Mouse (Mus musculus) CH12.LX (cell line): ENCODE measurements around the gene Hist1h2ae. TPM values are rescaled to one million over a fixed set of nuclear protein-coding genes. Genes with fewer than 3 reads are reported as not detected.
"Not testable (repeated sequence)": the region's sequence is repeated elsewhere in the genome, so short reads cannot be mapped to it uniquely, and the experiment has no call there.

Source experiments
- DNase-seq: peaks from one replicate; pipeline ENCODE4 v3.0.0-alpha.2; 2013; ENCODE audit errors: extremely low read depth
- H3K27ac ChIP-seq: 2 replicates; pipeline ENCODE4 v1.5.1; 2012; ENCODE audit warnings: low read depth, mild to moderate bottlenecking, control low read depth, moderate library complexity; ENCODE audit not compliant: insufficient read depth
- H3K27me3 ChIP-seq: replicated peaks from 2 replicates; pipeline ENCODE3; 2012; ENCODE audit warnings: inconsistent platforms
- H3K36me3 ChIP-seq, 2 experiments: replicated peaks in 1 of 2; 2 replicates each; pipeline versions ENCODE3 to v1.6.1; 2012; ENCODE audit warnings: inconsistent platforms in 1 of 2, low read length in 1 of 2, mild to moderate bottlenecking in 1 of 2, mixed read lengths in 1 of 2, moderate library complexity in 1 of 2; ENCODE audit not compliant: control insufficient read depth in 1 of 2, insufficient read depth in 1 of 2
- H3K4me1 ChIP-seq, 2 experiments: 2 replicates each; pipeline ENCODE4 v1.6.1; 2012; ENCODE audit warnings: inconsistent platforms in 1 of 2, moderate library complexity in 1 of 2; ENCODE audit not compliant: insufficient read depth in 2 of 2, control insufficient read depth in 1 of 2
- H3K4me2 ChIP-seq: 2 replicates; pipeline ENCODE4 v1.6.1; 2012; ENCODE audit warnings: low read depth, mild to moderate bottlenecking, control low read depth; ENCODE audit not compliant: poor library complexity, insufficient read depth, severe bottlenecking
- H3K4me3 ChIP-seq, 3 experiments: fragments of 150-350 bp in 1 of 3; sonication (generic) in 1 of 3; replicated peaks in 1 of 3; 2 replicates each; pipeline versions ENCODE3 to v1.5.1; 2011 to 2012; ENCODE audit warnings: low read depth in 2 of 3, low read length in 2 of 3, mild to moderate bottlenecking in 2 of 3, moderate library complexity in 2 of 3, control low read depth in 1 of 3, improper control_type of control experiment in 1 of 3, inconsistent platforms in 1 of 3, mixed read lengths in 1 of 3; ENCODE audit not compliant: poor library complexity in 1 of 3
- H3K79me2 ChIP-seq: replicated peaks from 2 replicates; pipeline ENCODE4 v1.6.1; 2012; ENCODE audit warnings: mild to moderate bottlenecking, moderate library complexity; ENCODE audit not compliant: control insufficient read depth, poor library complexity, insufficient read depth, severe bottlenecking; ENCODE audit errors: extremely low read depth
- H3K9ac ChIP-seq: 2 replicates; pipeline ENCODE4 v1.6.1; 2012; ENCODE audit warnings: low read depth, mild to moderate bottlenecking, control low read depth, moderate library complexity; ENCODE audit not compliant: insufficient read depth
- H3K9me3 ChIP-seq: replicated peaks from 2 replicates; pipeline ENCODE3; 2012; ENCODE audit warnings: low read length, inconsistent platforms, mixed read lengths
- BHLHE40 ChIP-seq: IDR thresholded peaks from 2 replicates; pipeline ENCODE4 v1.6.1; 2011; ENCODE audit warnings: mild to moderate bottlenecking, low read depth, low read length, improper control_type of control experiment
- CHD1 ChIP-seq: IDR thresholded peaks from 2 replicates; pipeline ENCODE4 v1.6.1; 2012; ENCODE audit warnings: low read depth, low read length, improper control_type of control experiment, inconsistent platforms
- CTCF ChIP-seq, 2 experiments: IDR thresholded peaks in 1 of 2; conservative IDR thresholded peaks in 1 of 2; 2 replicates each; pipeline ENCODE4 v1.5.1; 2011 to 2012; ENCODE audit warnings: low read depth in 2 of 2, low read length in 2 of 2, improper control_type of control experiment in 1 of 2, inconsistent platforms in 1 of 2, mild to moderate bottlenecking in 1 of 2, moderate library complexity in 1 of 2
- E2F4 ChIP-seq: IDR thresholded peaks from 2 replicates; pipeline ENCODE4 v1.6.1; 2011; ENCODE audit warnings: low read depth, low read length, improper control_type of control experiment; ENCODE audit not compliant: insufficient replicate concordance
- ELF1 ChIP-seq: IDR thresholded peaks from 2 replicates; pipeline ENCODE4 v1.6.1; 2014; ENCODE audit warnings: low read depth, mild to moderate bottlenecking, inconsistent platforms, low read length, improper control_type of control experiment
- ETS1 ChIP-seq: conservative IDR thresholded peaks from 2 replicates; pipeline ENCODE4 v1.6.1; 2012; ENCODE audit warnings: low read depth, mild to moderate bottlenecking, inconsistent platforms, low read length, improper control_type of control experiment, moderate library complexity
- HCFC1 ChIP-seq: IDR thresholded peaks from 2 replicates; pipeline ENCODE4 v1.6.1; 2012; ENCODE audit warnings: low read depth, mild to moderate bottlenecking, inconsistent platforms, low read length, improper control_type of control experiment
- IRF4 ChIP-seq: IDR thresholded peaks from 2 replicates; pipeline ENCODE4 v1.6.1; 2014; ENCODE audit warnings: low read depth, mild to moderate bottlenecking, inconsistent platforms, low read length, improper control_type of control experiment
- JUN ChIP-seq: IDR thresholded peaks from 2 replicates; pipeline ENCODE4 v1.6.1; 2011; ENCODE audit warnings: low read depth, mild to moderate bottlenecking, low read length, improper control_type of control experiment, moderate library complexity; ENCODE audit not compliant: insufficient read depth
- JUND ChIP-seq: conservative IDR thresholded peaks from 2 replicates; pipeline ENCODE4 v1.6.1; 2011; ENCODE audit warnings: low read depth, low read length, improper control_type of control experiment
- KAT2A ChIP-seq: IDR thresholded peaks from 2 replicates; pipeline ENCODE4 v1.6.1; 2012; ENCODE audit warnings: low read length, improper control_type of control experiment, inconsistent platforms; ENCODE audit not compliant: insufficient replicate concordance
- MAFK ChIP-seq: IDR thresholded peaks from 2 replicates; pipeline ENCODE4 v1.6.1; 2011; ENCODE audit warnings: low read length, improper control_type of control experiment; ENCODE audit not compliant: insufficient replicate concordance
- MAX ChIP-seq: IDR thresholded peaks from 2 replicates; pipeline ENCODE4 v1.6.1; 2011; ENCODE audit warnings: low read length, improper control_type of control experiment
- MEF2A ChIP-seq: IDR thresholded peaks from 2 replicates; pipeline ENCODE4 v1.6.1; 2014; ENCODE audit warnings: low read depth, mild to moderate bottlenecking, inconsistent platforms, low read length, improper control_type of control experiment, borderline replicate concordance
- MXI1 ChIP-seq: IDR thresholded peaks from 2 replicates; pipeline ENCODE4 v1.6.1; 2011; ENCODE audit warnings: mild to moderate bottlenecking, low read depth, low read length, improper control_type of control experiment
- MYC ChIP-seq: IDR thresholded peaks from 2 replicates; pipeline ENCODE4 v1.6.1; 2011; ENCODE audit warnings: low read depth, mild to moderate bottlenecking, improper control_type of control experiment, low read length
- NELFE ChIP-seq: IDR thresholded peaks from 2 replicates; pipeline ENCODE4 v1.6.1; 2011; ENCODE audit warnings: low read depth, low read length, improper control_type of control experiment
- POLR2A ChIP-seq: IDR thresholded peaks from 2 replicates; pipeline ENCODE4 v1.6.1; 2011; ENCODE audit warnings: low read depth, mild to moderate bottlenecking, improper control_type of control experiment, low read length
- POLR2AphosphoS2 ChIP-seq: IDR thresholded peaks from 2 replicates; pipeline ENCODE4 v1.6.1; 2011; ENCODE audit warnings: low read depth, low read length, improper control_type of control experiment
- RCOR1 ChIP-seq: conservative IDR thresholded peaks from 2 replicates; pipeline ENCODE4 v1.6.1; 2012; ENCODE audit warnings: low read depth, mild to moderate bottlenecking, inconsistent platforms, low read length, improper control_type of control experiment
- SIN3A ChIP-seq: IDR thresholded peaks from 2 replicates; pipeline ENCODE4 v1.6.1; 2012; ENCODE audit warnings: low read length, improper control_type of control experiment, inconsistent platforms
- TBP ChIP-seq: conservative IDR thresholded peaks from 2 replicates; pipeline ENCODE4 v1.6.1; 2011; ENCODE audit warnings: low read depth, low read length, improper control_type of control experiment
- TCF12 ChIP-seq: IDR thresholded peaks from 2 replicates; pipeline ENCODE4 v1.6.1; 2014; ENCODE audit warnings: low read depth, mild to moderate bottlenecking, inconsistent platforms, low read length, improper control_type of control experiment
- UBTF ChIP-seq: IDR thresholded peaks from 2 replicates; pipeline ENCODE4 v1.6.1; 2012; ENCODE audit warnings: low read depth, mild to moderate bottlenecking, inconsistent platforms, low read length, improper control_type of control experiment, moderate library complexity
- ZMIZ1 ChIP-seq: IDR thresholded peaks from 2 replicates; pipeline ENCODE4 v1.6.1; 2012; ENCODE audit warnings: low read depth, mild to moderate bottlenecking, inconsistent platforms, low read length, improper control_type of control experiment
- dilution Hi-C: fragments of 300-500 bp; cut with MboI; formaldehyde crosslinking; loops from 2 replicates; pipeline ENCODE4 v1.14.3; 2020; ENCODE audit warnings: low sequenced_read_pairs; ENCODE audit not compliant: extremely low pct_unique_long_range_greater_than_20kb, extremely low pct_ligation_motif_present
- in situ Hi-C: fragments of 300-500 bp; cut with MboI; formaldehyde crosslinking; loops from 3 replicates; pipeline ENCODE4 v1.14.3; 2019; ENCODE audit warnings: low sequenced_read_pairs, low pct_ligation_motif_present, low pct_unique_long_range_greater_than_20kb, mixed read lengths
- polyA plus RNA-seq: library from polyadenylated mRNA; unstranded; fragments of >175 nt; gene quantifications from 2 replicates; pipeline ENCODE4 v1.2.1, GENCODE M21; 2012; ENCODE audit warnings: low read depth; ENCODE audit not compliant: insufficient read length
- total RNA-seq, 2 experiments: library from RNA; depleted of rRNA; stranded (reverse); fragments of 300-350 nt in 1 of 2; fragments of >200 nt in 1 of 2; gene quantifications; 2 replicates each; pipeline ENCODE4 v1.2.3; 2012 to 2014

Hist1h2ae gene
- total and polyA plus RNA-seq, 3 experiments = 3.5 to 648 (median 16.3) TPM

- H3K27me3 ChIP-seq, H3K9me3 ChIP-seq, H3K79me2 ChIP-seq, dilution Hi-C loops, H3K36me3 ChIP-seq: not testable (repeated sequence)
- TF ChIP-seq MXI1 = peak; percentile 61; the same call in 1 of the 2 replicates
- TF ChIP-seq NELFE = peak; percentile 100
- TF ChIP-seq JUND = peak; percentile 60
- peak; percentile 99 for TF ChIP-seq ELF1
- peak; percentile 62; the same call in 1 of the 2 replicates for TF ChIP-seq MEF2A
- TF ChIP-seq CTCF (conservative IDR thresholded peaks at IDR 0.05 in 1 of 2, IDR thresholded peaks at IDR 0.05 in 1 of 2; ENCODE audit: low read depth in 2 of 2, low read length in 2 of 2) = 0 out of 4 replicates have a peak, but pooled peaks of 1 of the 2 experiments have one; percentile 0
- 0 out of 2 replicates have a peak, but pooled peaks have one; percentile 63 for TF ChIP-seq KAT2A
- TF ChIP-seq TCF12 = peak; percentile 84
- peak; percentile 86; the same call in 1 of the 2 replicates for TF ChIP-seq E2F4
- TF ChIP-seq BHLHE40 = peak; percentile 41; the same call in 1 of the 2 replicates
- TF ChIP-seq SIN3A = peak; percentile 80
- TF ChIP-seq MAFK = 0 out of 2 replicates have a peak, but pooled peaks have one; percentile 24
- peak; percentile 98 for TF ChIP-seq POLR2A
- peak; percentile 98 for TF ChIP-seq POLR2AphosphoS2
- TF ChIP-seq MYC = peak; percentile 25; the same call in 1 of the 2 replicates
- TF ChIP-seq IRF4 = peak; percentile 49
- 0 out of 2 replicates have a peak, but pooled peaks have one; percentile 70 for TF ChIP-seq MAX
- TF ChIP-seq HCFC1 = peak; percentile 80
- TF ChIP-seq UBTF = peak; percentile 95
- peak; percentile 54 for TF ChIP-seq JUN
- 0 out of 2 replicates have a peak, but pooled peaks have one; percentile 33 for TF ChIP-seq CHD1
- peak; percentile 100 for TF ChIP-seq ZMIZ1
- TF ChIP-seq TBP = peak; percentile 99
- TF ChIP-seq RCOR1 = 0 out of 2 replicates have a peak, but pooled peaks have one; percentile 58
- TF ChIP-seq ETS1 = 0 out of 2 replicates have a peak, but pooled peaks have one; percentile 17
- DNase-seq = peak; percentile 98
- Histone ChIP-seq H3K27ac (peak within 1 kb of the TSS; percentile 97), H3K4me1 (peaks cover 3 to 27% of the 10 kb centered on the region in 2 experiments; a peak in 2 of 4 replicates), H3K4me2 (peak within 1 kb of the TSS; percentile 99), H3K9ac (peak within 1 kb of the TSS; percentile 100), H3K4me3 (peak within 1 kb of the TSS; percentile 35 to 58 (median 49))
- in situ Hi-C loops = loop anchor here (25.0 kb wide), 1 partner anchor 1825 kb away; the partner anchor contains the start of gene Hist1h4j
Measured at GRCm38 (mm10) chr13:23561883-23562659, 8.9 kb downstream of the Hist1h2ae start, which contains the start of gene Hist1h3e. Hist1h3e (minus strand) TSS chr13:23562369.

- H3K27ac ChIP-seq = peak overlapping the region; percentile 71
- DNase-seq, dilution Hi-C loops: not testable (repeated sequence)
Measured at GRCm38 (mm10) chr13:23561531-23561882, 9.5 kb downstream of the Hist1h2ae start.

More at GRCm38 (mm10) chr13:23561531-23561882, 9.5 kb downstream of the Hist1h2ae start:
- H3K9ac ChIP-seq = peak overlapping the region; percentile 60; the same call in 1 of the 2 replicates
- H3K79me2 ChIP-seq, H3K27me3 ChIP-seq, H3K9me3 ChIP-seq, H3K36me3 ChIP-seq, H3K4me2 ChIP-seq: not testable (repeated sequence)
- H3K4me3 ChIP-seq = peak overlapping the region in 2 of 3 experiments; percentile 34 to 36
- in situ Hi-C loops = loop anchor here (25.0 kb wide), 1 partner anchor 1824 kb away; the partner anchor contains the start of gene Hist1h4j
- peaks cover 3 to 30% of the 10 kb centered on the region in 2 experiments; a peak in 2 of 4 replicates for H3K4me1 ChIP-seq
